Mouse (Mus musculus): ENCODE data around the gene Cln3. TPM values are rescaled to one million over a fixed set of nuclear protein-coding genes. Genes with fewer than 3 reads are reported as not detected.

Gene Cln3
- total RNA-seq, 2 experiments from 2014 or later: 11.8 to 14.1 TPM

DNA sequence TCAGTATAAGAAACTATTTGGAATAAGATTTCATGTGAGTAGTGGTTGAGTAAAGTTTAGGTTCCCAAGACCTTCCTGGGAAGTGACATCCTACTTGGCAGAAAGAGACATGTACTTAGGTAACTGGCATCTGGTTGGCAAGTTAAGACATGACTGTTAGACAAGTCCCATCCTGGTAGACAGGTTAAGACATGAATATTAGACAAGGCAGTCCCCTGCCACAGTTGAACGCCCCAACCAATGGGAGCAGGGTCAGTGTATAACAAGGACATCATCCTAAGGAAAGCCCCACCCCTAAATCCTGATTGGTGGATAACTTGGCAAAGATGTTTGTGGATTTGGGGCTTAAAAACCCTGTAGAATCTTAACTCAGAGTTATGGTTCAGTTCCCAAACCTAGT lies 52.2 kb downstream of the Cln3 start:
- DNase-seq (ENCODE audit: low spot score in 2 of 2): no peak

DNA sequence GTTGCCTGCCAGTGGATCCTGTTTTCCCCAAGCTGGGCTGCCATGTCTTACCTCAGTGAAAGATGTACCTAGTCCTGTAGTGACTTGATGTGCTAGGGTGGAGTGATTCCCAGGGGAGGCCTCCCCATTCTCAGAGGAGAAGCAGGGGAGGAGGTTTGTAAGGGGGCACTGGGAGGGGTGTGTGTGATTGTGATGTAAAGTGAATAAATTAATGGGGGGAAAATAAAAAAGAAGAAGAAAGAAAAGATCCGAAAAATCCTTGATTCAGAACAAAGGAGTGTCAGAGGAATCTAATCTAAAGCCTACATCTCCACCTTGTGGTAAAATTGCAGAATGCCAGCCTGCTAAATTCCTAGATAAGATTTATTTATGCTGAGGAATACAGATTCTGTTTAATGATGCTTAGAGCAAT lies 57.4 kb downstream of the Cln3 start:
- DNase-seq (ENCODE audit: low spot score in 2 of 2): peak in 1 of 2 experiments; percentile 13

DNA sequence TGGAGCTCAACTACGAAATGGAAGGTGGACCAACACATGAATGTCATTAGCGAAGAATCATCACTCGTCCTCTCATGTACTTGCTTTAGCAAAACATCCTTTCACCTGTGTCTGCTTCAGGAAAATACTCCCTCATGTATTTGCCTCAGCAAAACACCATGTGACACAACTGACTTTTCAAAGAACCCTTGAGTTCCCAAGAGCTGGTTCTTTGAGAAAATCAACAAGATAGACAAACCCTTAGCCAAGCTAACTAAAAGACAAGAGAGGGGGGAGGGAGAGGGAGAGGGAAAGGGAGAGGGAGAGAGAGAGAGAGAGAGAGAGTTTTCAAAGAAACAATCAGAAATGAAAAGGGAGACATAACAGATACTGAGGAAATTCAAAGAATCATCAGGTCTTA lies 62.3 kb downstream of the Cln3 start:
- no peak for DNase-seq (ENCODE audit: low spot score in 2 of 2)

Small RNAs within 50 kb of the gene (microRNA-seq; reads per million reads assigned to microRNA genes)
- gene Mir7059: 1.1 reads per million

Other genes starting within 250 kb of the Cln3 start
- 1 to 10 TPM; 1.3 to 1.9 TPM for gene Lat, start 216.2 kb downstream of the Cln3 start, total RNA-seq (2021)
- gene Spns1, start 208.4 kb downstream of the Cln3 start, total RNA-seq (2021): 10 to 100 TPM; 31.6 to 33.9 TPM
- 1 to 10 TPM; 3.2 to 4.1 TPM for gene Nfatc2ip, start 189.1 kb downstream of the Cln3 start, total RNA-seq (2021)
- under 1 TPM; 0.13 to 0.39 TPM for gene Cd19, start 170.9 kb downstream of the Cln3 start, total RNA-seq (2021)
- 10 to 100 TPM; 14.0 to 16.2 TPM for gene Rabep2, start 157.1 kb downstream of the Cln3 start, total RNA-seq (2021)
- 1,000 to 10,000 TPM; 6,232 to 6,720 TPM for gene Atp2a1, start 122.7 kb downstream of the Cln3 start, total RNA-seq (2021)
- 10 to 100 TPM; 52.7 to 57.0 TPM for gene Sh2b1, start 110.4 kb downstream of the Cln3 start, total RNA-seq (2021)
- gene Tufm, start 98.5 kb downstream of the Cln3 start, total RNA-seq (2021): 100 to 1,000 TPM in 1 of 2 experiments, 10 to 100 TPM in 1; 97.3 to 127 TPM
- 10 to 100 TPM; 57.0 to 70.7 TPM for gene Atxn2l, start 82.4 kb downstream of the Cln3 start, total RNA-seq (2021)
- 100 to 1,000 TPM; 181 to 184 TPM for gene Eif3c, start 19.4 kb downstream of the Cln3 start, total RNA-seq (2021)
- 1 to 10 TPM in 1 of 2 experiments, under 1 TPM in 1; 0.83 to 1.4 TPM for gene Apobr, start 875 bp downstream of the Cln3 start, total RNA-seq (2021)
- gene Il27, start 9.1 kb upstream of the Cln3 start, total RNA-seq (2021): not detected
- 10 to 100 TPM; 18.2 to 21.6 TPM for gene Nupr1, start 45.0 kb upstream of the Cln3 start, total RNA-seq (2021)
- 10 to 100 TPM; 27.7 to 31.8 TPM for gene Sgf29, start 63.5 kb upstream of the Cln3 start, total RNA-seq (2021)
- 10 to 100 TPM; 13.1 to 14.2 TPM for gene Sult1a1, start 90.6 kb upstream of the Cln3 start, total RNA-seq (2021)
- gene Bola2, start 109.6 kb upstream of the Cln3 start, total RNA-seq (2021): 10 to 100 TPM; 56.2 to 61.9 TPM
- gene Slx1b, start 110.0 kb upstream of the Cln3 start, total RNA-seq (2021): 1 to 10 TPM; 7.0 to 7.4 TPM
- 10 to 100 TPM; 11.8 to 14.5 TPM for gene Coro1a, start 122.0 kb upstream of the Cln3 start, total RNA-seq (2021)
- gene Mapk3, start 173.8 kb upstream of the Cln3 start, total RNA-seq (2021): 10 to 100 TPM; 65.0 to 66.7 TPM
- 1 to 10 TPM; 4.8 to 5.1 TPM for gene Gdpd3, start 180.5 kb upstream of the Cln3 start, total RNA-seq (2021)
- 10 to 100 TPM; 61.7 to 82.5 TPM for gene Ypel3, start 191.1 kb upstream of the Cln3 start, total RNA-seq (2021)
- 1 to 10 TPM in 1 of 2 experiments, under 1 TPM in 1; 0.44 to 1.1 TPM for gene Tbx6, start 195.7 kb upstream of the Cln3 start, total RNA-seq (2021)
- gene Ppp4c, start 206.7 kb upstream of the Cln3 start, total RNA-seq (2021): 10 to 100 TPM; 74.6 to 74.7 TPM
- 10 to 100 TPM in 1 of 2 experiments, 1 to 10 TPM in 1; 8.4 to 11.2 TPM for gene Fam57b, start 211.9 kb upstream of the Cln3 start, total RNA-seq (2021)
- not detected for gene 4930451I11Rik, start 245.8 kb upstream of the Cln3 start, total RNA-seq (2021)